Mouse (Mus musculus) right cerebral cortex, adult 18-20 months (tissue): ENCODE results near the gene Cirbp.

Source experiments
- DNase-seq: peaks from one replicate; pipeline ENCODE4 v3.0.0; 2022; ENCODE audit warnings: mixed read lengths

Cirbp gene

DNA sequence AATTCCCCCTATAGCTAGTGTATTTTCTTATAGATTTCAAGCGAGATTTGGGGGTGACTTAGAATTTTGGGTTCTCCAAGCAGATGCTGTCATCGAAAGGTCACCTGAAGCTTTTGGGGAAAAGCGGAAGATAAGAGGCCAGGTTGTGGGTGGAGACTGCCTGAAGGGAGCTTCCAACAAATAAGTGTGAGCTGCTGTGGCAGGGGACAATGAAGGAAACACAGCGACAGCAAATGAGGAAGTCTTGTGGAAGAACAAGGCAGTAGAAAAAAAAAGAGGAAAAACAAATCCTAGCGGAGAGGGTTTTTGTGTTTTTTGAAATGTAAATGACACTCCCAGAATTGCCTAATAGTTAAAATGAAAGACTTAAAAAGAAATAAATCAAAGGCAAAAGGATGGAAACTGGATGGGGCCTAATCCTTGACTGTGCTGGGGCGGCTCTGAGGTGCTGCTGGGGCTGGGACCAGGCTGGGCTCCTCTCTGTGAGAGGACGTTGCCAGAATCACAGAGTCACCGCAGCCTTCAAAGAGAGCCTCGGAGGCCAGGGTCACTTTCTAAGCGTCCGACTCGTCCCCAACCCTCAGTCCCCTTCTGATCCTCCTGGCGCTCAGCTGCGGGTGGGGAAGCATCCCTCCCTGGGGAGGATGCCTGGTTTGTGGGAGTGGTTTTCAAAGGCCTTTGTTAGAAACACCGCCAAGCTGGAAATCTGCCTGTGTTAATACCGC is 49.4 kb downstream of the Cirbp start:
- DNase-seq, result no peak

DNA sequence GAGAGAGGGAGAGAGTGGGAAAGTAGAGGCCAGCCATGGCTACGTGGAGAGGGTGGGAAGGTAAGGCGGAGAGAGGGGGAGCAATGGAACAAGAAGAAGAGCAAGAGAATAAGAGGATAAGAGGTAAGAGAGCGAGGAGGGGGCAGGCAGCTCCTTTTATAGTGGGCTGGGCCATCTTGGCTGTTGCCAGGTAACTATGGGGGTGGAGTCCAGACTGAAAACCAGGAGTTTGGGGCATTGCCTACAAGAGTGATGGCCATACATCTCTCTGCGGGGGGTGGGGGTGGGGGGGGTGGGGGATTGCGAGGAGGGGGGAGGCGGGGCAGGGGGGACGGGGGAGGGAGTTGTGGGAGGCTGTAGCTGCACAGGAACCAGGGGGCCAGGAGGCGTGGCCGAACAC is 54.9 kb downstream of the Cirbp start:
- no peak for DNase-seq
